Mouse (Mus musculus) layer of hippocampus, adult 11-12 months (tissue): ENCODE measurements at regions not wholly inside any gene's neighbourhood (a gene's known extent, or its start where the extent isn't known, plus 50 kb on each side); places are given as distances from the start of the nearest gene placed in this dataset.

ENCODE experiments used
- DNase-seq: peaks from one replicate; pipeline ENCODE4 v3.0.0; 2022; ENCODE audit warnings: low spot score

DNA sequence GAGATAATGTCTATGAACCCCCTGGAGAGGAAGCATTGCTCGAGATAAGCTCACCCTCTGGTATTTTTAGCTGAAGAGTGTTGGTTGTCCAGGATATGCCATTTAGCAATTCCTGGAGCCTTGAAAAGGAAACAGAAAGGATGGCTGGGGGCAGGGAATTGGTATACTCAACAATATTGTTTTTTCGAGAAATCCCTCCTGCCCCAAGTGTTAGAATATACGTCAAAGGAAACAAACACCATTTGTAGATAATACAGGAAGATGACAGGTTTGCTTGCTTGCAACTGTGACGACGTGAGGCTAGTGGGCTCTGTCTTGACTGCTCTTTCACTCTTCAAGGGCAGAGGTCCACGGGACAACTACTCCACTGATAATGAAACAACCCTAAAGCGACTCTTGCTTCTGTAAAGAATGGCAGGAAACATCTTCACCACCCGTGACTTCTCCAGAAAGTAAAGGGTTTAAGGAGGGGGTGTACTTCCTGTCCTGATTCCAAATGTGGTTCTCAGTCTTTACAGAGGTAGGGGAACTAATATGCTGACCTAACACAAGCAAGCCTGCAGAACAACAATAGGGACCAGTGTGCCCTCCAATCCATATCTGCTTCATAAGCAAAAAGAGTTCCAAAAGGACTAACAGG, 270.3 kb downstream of the Ets1 start:
- DNase-seq = no peak

DNA sequence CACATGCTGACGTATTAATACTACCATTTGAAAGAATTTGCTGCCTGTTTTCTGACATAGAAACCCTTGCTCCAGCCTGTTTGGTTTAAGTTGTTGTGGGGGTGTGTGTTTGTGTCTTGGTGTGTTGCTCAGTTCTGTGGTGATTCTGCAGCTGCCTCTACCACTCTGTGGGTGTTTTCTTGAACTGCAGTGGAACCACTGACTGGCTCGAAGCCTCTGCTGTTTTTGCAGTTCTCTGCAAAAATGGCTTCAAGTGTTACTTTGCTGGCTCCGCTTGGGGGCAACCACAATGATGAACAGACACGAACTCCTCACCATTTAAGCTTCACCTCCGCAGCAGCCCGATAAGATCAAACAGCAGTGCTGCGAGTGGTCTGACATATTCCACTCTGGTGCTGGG, 274.6 kb downstream of the Ets1 start:
- no peak for DNase-seq

DNA sequence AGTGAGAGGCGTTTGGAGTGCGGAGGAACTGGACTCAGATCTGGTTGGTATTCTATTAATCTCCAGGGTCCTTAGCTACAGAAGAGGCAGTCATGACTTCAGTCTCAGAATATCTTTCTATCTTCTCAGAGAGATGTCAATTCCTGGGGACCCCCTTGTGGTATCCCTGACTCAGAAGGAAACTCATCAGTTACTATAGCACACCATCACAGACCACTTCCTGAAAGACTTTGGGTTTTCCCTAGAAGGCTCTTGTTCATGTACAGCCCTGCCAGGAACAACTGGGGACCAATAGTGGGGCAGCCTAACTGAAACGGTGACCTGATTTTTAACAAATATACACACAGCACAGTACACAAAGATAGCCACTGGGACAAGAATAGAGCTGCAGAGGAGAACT, 279.6 kb downstream of the Ets1 start:
- no peak for DNase-seq

DNA sequence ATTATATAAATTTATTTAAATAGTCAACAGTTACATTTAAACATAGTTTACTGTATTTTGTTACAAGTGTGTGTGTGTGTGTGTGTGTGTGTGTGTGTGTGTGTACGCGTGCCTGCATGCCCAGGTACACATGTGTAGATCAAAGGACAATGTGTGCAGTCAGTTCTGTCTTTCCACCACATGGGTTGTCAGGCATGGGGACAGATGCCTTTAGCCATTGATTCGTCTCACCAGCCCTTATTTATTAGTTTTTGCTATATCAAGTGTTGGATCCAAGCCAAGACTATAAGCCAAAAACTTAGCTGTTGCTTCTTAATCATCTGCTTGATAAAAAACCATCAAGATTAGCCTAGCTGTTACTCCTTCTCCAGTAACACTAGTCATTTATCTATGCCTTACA, 280.7 kb downstream of the Ets1 start:
- no peak for DNase-seq

DNA sequence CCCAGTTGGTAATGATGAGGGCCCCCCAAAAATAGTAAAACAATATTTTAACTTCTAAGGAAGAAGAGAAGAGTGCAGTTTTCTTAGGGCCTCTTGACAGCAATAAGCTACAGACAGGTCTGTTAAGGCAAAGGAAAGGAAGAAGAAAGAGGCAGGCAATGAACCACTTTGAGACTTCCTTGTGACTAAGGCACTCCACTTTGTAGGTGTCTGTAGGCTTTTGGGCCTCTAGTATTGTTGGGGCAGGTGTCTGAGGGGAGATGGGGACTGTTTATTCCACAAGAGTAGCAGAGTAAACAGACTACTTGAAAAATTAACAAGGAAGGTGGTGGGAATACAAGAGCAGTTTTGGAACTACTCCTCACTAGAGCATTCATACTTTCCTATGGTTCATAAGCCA, 287.9 kb downstream of the Ets1 start:
- no peak for DNase-seq

DNA sequence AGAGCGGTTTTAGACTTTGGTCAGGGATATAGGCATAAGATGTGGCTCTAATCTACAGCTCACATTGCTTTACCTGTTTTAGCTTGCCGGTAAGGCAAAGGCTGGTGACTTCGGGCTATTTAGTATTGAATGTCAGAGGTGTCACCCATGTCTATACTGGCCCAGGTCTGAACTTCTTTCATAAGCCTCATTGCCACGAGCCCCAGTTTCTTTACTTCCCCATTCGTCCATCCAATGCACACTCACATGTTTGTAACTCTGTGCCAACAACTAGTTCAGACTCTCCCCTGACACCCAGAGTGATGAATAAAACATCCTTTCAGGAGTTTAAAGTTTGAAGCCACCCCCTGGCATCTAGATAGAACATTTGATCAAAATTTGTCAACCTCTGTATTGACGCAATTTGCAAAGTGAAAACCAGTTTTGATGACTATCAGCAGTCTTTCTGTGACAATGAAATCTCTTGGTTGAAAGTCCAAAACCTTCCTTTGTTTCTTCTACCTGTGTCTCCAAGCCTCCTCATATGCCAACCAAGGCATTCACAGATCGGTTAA, 288.4 kb downstream of the Ets1 start:
- no peak for DNase-seq

DNA sequence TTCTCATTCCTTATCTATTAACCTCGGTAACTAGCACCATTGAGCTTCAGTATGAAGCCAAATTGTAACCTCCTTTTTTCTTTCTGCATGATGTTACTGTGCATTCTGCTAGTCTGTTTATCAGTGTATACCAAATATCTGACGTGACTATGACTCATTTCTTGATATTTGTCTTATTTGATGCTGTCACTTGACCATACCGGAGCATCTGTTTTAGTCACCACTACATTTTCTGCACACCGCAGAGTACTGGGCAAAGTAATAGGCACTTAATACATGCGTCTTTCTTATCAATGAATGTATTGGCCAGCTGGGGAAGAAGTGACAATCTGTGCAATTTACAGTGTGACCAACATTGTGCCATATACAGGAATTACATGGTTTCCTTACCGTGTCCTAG, 289.0 kb downstream of the Ets1 start:
- DNase-seq = no peak

DNA sequence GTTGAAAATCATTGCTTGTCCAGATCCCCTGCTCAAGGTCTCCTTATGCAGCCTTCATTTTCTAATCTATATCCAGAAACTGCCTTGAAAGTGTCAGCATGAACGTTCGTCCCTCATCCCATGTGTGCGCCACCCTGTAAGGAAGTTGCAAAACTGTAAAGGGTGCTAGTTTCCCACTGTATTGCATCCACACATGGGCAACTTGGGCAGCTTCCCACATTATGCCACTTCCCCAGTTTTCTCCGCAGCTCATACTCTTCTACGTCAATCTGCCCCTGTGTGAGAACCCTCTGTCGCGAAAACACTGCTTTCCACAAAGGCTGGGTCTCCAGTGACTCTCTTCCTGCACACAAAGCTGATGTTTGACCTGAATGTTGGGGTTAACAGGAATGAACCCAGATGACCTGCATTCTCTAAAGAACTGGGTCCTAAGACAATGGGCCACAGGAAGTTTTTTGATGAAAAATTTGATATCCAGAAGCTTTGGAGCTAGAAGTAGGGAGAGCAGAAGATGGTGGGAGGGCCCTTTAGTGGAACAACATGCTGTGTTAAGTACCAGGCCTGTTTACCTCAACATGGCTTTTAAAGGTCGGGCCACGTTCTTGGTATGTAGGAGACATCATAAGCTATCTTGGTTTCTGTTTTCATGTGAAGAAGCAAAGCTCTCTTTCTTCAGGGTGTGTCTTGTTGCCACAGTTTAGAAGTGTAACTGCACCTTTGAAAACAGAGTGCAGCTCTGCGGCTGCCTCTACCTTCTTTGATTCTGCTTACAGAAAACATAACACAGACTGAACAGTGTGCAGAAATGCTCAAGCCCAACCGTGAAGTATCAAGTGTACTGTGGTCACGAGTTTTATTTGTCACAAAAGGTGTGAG, 289.9 kb downstream of the Ets1 start:
- DNase-seq = no peak

DNA sequence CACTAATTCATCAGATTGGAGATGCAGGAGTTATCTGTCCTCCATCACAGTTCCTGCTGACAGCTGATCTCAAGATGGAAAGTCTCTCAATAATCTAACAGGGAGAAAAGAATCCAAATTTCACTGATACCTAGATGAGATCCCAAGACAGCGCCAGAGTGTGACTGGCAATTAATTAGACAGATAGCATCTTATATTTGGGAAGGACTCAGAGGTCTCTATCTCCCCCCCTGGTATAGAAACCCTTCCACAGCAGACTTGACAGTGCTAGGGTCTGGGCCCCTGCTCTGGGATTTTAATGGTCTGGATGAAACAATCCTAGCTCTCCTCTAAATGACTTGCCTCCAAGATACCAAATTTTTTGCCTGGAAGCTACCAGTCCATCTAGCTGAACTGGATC, 291.6 kb downstream of the Ets1 start:
- no peak for DNase-seq

DNA sequence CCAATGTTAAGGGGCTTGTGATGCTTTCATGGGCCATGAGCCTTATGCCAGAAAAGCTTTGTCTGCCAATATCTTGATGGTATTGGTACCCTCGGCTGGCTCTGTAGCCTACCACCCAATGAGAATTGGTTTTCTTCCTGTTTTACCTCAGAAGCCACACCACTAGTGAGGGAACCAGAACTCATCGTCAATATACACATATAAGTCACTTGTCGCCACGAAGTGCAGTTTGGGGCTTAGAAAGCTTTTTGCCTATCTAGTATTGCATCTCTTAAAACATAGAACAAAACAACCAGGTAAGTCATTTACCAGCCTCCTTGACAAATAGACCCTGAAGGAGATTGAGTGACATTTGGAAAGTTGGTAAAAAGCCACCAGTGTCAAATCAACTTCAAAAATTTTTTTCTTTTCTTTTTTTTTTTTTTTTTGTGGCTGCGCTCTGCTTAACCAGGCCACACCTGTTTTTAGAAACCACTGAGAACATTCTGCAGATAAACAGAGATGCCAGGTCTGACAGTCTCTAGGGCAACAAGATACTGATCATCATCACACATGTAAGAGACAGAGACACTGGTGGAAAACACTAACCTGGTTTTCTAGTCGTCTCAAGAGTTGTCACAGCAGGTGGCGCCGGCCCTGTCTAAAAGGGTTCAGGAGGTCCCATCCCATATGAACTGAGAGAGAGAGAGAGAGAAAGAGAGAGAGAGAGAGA, 292.4 kb downstream of the Ets1 start:
- DNase-seq = no peak

DNA sequence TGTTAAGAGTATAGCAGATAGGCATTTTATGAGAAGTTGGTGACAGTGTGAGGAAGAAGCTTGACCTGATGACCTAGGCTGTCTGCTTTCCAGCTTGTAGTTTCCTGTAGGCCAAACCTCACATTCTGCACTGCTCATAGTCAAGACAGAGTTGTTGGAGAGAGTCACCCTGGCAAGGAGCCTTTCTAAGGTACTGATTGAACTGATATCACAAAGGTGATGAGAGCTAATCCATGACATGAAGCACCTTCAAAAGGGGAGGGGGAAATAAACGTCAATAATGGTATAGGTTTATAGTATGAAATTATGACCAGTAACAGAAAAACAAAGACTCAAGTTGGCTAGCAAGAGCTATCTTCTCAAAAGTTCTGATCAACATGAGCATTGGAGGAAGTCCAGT, 293.3 kb downstream of the Ets1 start:
- no peak for DNase-seq

DNA sequence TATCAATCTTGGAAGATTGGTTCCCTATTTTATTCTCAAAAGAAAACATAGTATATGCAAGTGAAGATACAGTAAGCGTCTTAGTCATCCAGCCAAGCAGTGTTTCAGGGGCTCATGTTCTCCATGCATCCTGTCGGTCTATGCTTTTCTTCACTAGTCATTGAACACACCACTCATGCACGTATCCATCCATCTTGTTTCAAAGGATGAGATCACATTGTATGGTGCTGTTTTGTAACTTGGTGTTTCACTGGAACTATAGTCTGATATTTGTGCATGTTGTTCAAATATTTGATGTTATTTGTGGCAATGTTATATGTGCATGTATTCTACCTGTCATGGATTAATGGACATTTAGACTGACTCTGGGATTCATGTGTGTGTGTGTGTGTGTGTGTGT, 293.8 kb downstream of the Ets1 start:
- no peak for DNase-seq

DNA sequence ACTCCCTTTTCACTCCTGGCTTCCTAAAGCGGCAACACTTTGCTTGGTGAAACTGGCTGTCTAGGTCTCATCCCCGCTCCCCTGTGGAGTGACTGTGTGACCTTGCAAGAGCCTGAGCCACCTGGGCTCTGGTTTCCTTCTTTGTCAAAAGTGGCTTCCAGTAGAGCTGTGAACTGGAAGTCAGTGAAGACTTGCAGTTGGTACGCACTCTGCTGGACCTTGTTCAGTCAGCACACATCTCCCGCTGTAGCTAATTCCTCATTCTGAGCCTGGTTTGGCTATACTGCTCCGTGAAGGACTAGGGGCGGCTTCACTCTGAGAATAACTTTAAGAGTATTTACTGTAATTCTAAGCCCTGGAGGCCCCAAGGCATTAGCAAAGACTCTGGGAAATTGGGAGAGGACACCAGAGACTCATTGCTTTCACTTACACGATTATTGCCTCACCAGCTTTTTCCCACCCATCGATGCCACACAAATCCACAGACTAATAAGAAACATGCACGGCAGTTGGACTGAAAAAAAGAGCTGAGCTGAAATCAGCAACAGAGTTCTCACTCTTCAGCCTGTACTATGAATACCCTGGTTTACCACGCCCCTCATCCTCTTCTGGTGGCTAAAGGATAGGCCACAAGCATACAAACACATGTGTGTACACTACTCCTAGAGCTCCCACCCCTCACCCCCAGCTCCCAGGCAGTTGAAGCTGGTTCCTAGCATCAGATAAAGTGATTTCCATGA, 295.4 kb downstream of the Ets1 start:
- no peak for DNase-seq

DNA sequence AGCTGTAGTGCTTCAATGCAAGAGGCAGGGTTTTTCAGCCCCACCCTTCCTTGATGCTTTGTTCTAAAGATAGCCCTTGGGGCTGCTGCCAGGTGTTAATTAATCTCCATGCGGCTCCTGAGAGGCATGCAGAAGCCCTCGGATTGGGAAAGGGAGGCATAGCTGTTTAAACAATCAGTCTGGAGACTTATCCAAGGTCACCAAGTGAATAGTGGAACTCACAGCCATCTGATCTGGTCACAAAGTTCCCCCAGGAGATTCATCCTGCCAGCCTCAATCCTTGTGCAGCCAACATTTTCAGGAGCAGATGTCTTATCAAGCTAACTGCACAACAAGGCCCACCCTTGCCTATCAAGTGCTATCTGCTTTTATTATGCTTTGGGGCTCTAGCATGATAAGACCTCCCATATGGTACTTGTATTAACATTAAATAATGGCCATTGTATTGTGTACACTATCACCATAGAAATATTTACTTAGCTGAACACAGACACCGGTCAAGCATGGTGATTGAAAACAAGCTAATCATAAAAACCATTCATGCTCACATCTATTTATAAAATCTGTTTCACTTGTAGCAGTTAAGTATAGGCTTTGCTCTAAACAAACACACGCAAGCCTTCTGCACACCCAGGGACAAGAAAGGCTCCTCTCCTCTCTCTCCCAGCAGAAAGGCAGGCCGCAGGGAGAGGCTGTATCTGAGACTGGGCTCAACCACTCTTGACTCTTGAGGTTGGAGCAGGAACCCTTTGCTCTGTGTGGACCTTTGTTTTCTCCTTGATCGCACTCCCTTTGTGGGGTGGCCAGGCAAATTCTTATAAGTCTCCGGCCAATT, 297.4 kb downstream of the Ets1 start:
- DNase-seq = no peak

DNA sequence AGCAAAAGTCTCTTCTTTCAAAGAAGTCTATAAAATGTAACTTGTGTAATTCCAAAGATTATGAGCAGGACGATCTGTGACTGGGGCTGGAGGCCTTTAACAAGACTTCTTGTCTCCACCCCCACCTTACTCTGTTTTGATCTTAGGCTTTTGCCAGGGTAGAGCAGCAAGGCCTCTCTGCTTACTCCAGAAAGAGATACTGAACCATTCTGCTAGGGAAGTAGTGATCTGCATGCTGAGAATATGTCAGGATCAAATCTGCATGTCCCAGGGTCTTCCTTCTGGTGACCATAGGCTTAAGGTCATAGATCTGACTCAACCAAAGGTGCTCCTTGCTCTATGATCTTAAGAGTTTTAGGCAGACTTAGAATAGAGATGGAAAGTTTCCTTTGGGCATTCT, 298.4 kb downstream of the Ets1 start:
- DNase-seq = no peak

DNA sequence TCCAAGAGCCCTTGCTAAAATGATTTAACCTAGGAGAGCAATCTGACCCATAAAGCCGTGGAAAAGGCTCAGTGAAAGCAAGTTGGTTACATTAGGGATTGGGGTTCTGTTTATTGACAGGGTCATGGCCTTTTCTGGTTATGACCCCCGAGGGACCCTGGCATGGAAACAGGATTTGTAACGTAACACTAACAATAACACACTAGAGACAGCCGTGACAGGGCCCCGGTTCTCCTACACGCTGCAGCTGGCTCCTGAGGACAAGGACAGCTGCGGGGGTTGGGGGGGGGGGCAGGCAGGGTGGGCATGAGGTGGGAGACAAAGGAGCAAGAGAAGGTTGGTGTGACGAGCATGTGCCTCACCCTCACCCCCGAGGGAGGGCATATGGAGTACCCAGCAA, 300.4 kb downstream of the Ets1 start:
- no peak for DNase-seq

DNA sequence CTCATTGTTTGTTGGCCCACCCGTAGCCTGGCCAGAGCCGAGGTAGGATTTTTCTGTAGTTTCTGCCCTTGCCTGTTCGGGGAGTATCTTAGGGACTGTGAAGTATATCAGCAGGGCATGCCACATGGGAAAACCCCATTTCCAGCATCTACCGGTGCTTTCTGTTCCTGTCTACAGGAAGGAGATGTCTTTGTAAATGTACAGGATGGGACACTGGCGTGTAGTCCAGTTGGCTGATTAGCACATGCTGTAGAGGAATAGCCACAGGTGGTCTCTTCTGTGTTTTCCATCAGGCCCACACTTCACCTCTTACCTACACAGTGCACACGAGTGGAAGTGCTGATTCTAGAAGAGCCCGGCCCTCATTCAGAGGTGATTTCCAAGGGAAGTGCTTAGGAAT, 301.4 kb downstream of the Ets1 start:
- no peak for DNase-seq

DNA sequence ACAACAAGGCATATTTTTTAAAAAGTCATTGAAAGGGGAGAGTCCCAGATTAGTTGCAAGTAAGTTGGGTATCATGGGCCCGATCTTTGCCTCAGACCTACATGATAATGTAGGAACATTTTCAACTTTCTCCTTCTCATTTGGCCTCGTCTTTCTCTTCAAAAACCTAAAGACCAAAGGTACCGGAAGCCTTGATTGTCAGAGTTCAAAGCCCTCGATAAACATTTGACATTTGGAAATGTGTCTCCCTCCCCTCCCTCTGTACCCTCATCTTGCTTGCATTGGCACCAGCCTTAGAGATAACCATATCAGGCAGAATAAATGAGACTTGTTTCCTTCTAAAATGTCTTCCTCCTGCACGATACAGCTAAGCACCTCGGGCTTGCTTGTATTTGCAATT, 302.8 kb downstream of the Ets1 start:
- DNase-seq = no peak

DNA sequence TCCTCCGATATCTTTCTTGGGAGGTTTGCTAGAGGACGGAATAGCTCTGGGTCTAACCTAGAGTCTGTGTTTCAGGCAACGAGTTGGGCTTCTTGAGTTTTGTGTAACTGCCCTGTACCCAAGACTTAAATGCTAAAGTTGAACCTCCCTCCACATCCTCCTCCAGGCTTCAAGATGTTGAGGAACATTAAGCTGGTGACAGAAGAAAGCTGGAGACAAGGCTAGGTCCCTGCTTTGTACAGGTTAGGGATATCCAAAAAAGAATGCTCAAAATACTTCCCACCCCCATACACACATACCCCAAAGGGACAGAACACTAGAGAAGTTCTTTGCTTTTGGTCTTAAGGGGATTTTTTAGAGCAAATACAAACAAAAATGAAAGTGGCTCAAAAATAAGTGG, 303.6 kb downstream of the Ets1 start:
- no peak for DNase-seq

DNA sequence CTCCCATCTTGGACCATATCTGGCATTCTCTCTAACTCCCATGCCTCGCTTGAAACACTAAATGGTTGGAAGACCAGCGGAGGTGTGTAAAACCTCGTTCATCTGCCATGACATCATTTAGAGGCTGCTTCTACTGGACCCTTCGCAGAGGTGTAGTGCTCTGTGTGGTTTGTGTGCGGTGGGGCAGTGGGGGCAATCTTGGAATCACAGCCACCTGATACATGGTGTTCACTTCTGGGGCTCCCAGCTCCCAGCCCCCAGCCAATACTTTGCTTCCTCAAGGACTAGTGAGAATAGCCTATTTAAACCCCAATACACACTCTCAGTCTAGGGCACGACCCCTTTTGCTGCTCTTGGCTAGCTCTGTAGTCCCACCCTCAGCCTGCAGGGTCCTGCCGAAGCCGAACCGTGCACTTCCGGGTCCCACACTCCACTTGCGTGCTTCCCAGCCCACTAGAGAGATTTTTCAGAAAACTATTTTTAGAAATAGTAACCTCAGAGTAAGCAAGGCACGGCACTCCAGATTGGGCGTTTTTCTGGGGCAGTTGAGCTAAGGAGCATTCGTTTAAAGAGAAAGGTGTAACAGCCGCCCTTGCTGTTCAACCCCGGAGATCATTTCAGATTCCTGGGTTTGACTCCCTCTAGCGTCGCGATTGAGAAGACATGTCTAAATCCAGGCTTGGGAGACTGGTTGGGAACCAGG, 304.2 kb downstream of the Ets1 start:
- peak; percentile 81 for DNase-seq
